ENCODE assay signal across 8 mouse cellular contexts in the genomic region with DNA sequence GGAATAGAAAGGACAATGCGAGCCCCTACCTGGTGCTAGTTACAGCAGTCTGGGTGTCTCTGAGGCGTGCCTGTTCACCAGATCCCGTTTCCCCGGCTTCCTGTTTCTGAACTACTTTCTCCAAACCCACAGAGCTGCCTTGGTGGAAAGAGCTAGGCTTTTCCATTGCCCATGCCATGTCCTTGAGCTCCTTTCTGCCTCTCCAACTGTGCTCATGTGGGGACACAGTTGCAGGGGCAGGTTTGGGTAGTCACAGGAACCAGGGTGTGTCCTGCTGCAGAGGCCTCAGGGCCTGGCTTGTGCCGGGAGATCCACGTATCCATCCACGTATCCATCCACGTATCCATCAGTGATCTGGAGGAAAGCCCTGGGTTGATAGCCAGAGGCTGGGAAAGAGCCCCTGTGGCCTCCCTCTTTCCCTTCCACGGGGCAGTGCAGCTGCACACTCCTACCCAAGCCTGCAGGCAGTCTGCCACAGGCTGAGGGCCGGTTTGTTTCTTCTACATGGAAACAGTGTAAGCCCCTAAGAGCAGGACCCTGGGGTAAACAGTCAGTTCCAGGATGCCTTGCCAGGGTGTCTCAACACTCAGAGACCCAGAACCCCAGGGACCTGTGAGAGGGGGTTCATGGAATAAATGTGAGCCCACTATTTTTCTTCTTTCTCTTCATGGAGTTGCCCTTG. TPM values are rescaled to one million over a fixed set of nuclear protein-coding genes. Genes with fewer than 3 reads are reported as not detected.
DNase-seq lines count a peak whose midpoint lies in the region; ATAC-seq lines count a peak whose summit lies in the region.

No protein-coding gene starts in this region.

- H3K36me3 ChIP-seq in forebrain, embryonic 13.5 days (ENCODE audit: poor library complexity, severe bottlenecking) = no peaks in the 10 kb centered on the region
- 0 out of 2 replicates have a peak, but pooled peaks cover 6% of the 10 kb centered on the region for H3K36me3 ChIP-seq in forebrain, embryonic 14.5 days (ENCODE audit: control insufficient read depth, insufficient read depth, low read length)
- H3K36me3 ChIP-seq in lung, embryonic 15.5 days = no peaks in the 10 kb centered on the region
- H3K36me3 ChIP-seq in embryonic facial prominence, embryonic 14.5 days (ENCODE audit: control insufficient read depth, insufficient read depth, low read length) = peaks cover 3% of the 10 kb centered on the region; the same call in 1 of the 2 replicates
- H3K36me3 ChIP-seq in limb, embryonic 15.5 days = no peaks in the 10 kb centered on the region

- H3K27ac ChIP-seq in forebrain, embryonic 13.5 days = peak overlapping the region; percentile 10; the same call in 1 of the 2 replicates
- no peak overlapping the region for H3K27ac ChIP-seq in forebrain, embryonic 14.5 days (ENCODE audit: low read depth, low read length)
- peak overlapping the region; percentile 80 for H3K27ac ChIP-seq in lung, embryonic 15.5 days
- peak overlapping the region; percentile 72 for H3K27ac ChIP-seq in embryonic facial prominence, embryonic 14.5 days (replicated peaks; ENCODE audit: low read depth, low read length)
- H3K27ac ChIP-seq in limb, embryonic 15.5 days = peak overlapping the region; percentile 83

- peaks cover 6% of the 10 kb centered on the region; the same call in 1 of the 2 replicates for H3K27me3 ChIP-seq in forebrain, embryonic 13.5 days
- no peaks in the 10 kb centered on the region for H3K27me3 ChIP-seq in forebrain, embryonic 14.5 days (replicated peaks; ENCODE audit: control insufficient read depth, insufficient read depth, low read length)
- no peaks in the 10 kb centered on the region; the same call in 1 of the 2 replicates for H3K27me3 ChIP-seq in lung, embryonic 15.5 days
- no peaks in the 10 kb centered on the region for H3K27me3 ChIP-seq in embryonic facial prominence, embryonic 14.5 days (replicated peaks; ENCODE audit: control insufficient read depth, insufficient read depth, low read length)
- H3K27me3 ChIP-seq in limb, embryonic 15.5 days = peaks cover 3% of the 10 kb centered on the region; the same call in 1 of the 2 replicates

- no peaks in the 10 kb centered on the region for H3K9me3 ChIP-seq in forebrain, embryonic 13.5 days (replicated peaks)
- no peaks in the 10 kb centered on the region for H3K9me3 ChIP-seq in forebrain, embryonic 14.5 days (replicated peaks; ENCODE audit: control insufficient read depth, low read length)
- no peaks in the 10 kb centered on the region for H3K9me3 ChIP-seq in lung, embryonic 15.5 days
- no peaks in the 10 kb centered on the region for H3K9me3 ChIP-seq in embryonic facial prominence, embryonic 14.5 days (ENCODE audit: control insufficient read depth, low read length)
- H3K9me3 ChIP-seq in limb, embryonic 15.5 days = no peaks in the 10 kb centered on the region

- H3K9ac ChIP-seq in forebrain, embryonic 13.5 days = no peak overlapping the region; the same call in 1 of the 2 replicates
- no peak overlapping the region; the same call in 1 of the 2 replicates for H3K9ac ChIP-seq in forebrain, embryonic 14.5 days (ENCODE audit: low read length)
- 0 out of 2 replicates have a peak overlapping the region, but pooled peaks have one; percentile 10 for H3K9ac ChIP-seq in lung, embryonic 15.5 days
- 0 out of 2 replicates have a peak overlapping the region, but pooled peaks have one; percentile 28 for H3K9ac ChIP-seq in embryonic facial prominence, embryonic 14.5 days (ENCODE audit: low read depth, low read length)
- no peak overlapping the region for H3K9ac ChIP-seq in limb, embryonic 15.5 days

- ATAC-seq in forebrain, embryonic 13.5 days = no peak
- no peak for ATAC-seq in forebrain, embryonic 14.5 days
- no peak for ATAC-seq in lung, embryonic 15.5 days (ENCODE audit: borderline replicate concordance, extremely low read depth, low FRiP score, low TSS enrichment)
- ATAC-seq in embryonic facial prominence, embryonic 14.5 days (ENCODE audit: low read depth) = no peak
- no peak for ATAC-seq in limb, embryonic 15.5 days (ENCODE audit: insufficient number of reproducible peaks, low FRiP score, low TSS enrichment, low read depth)

- WGBS in forebrain, embryonic 13.5 days = 80% methylated on average over 10 of the region's 10 CpGs
- 71% methylated on average over 10 of the region's 10 CpGs for WGBS in forebrain, embryonic 14.5 days
- WGBS in lung, embryonic 15.5 days = 61% methylated on average over 10 of the region's 10 CpGs
- WGBS in embryonic facial prominence, embryonic 14.5 days = 50% methylated on average over 10 of the region's 10 CpGs
- 34% methylated on average over 10 of the region's 10 CpGs for WGBS in limb, embryonic 15.5 days

- peaks cover 56% of the 10 kb centered on the region for H3K4me1 ChIP-seq in forebrain, embryonic 13.5 days
- H3K4me1 ChIP-seq in forebrain, embryonic 14.5 days (ENCODE audit: control insufficient read depth, insufficient read depth, low read length) = peaks cover 27% of the 10 kb centered on the region
- peaks cover 47% of the 10 kb centered on the region for H3K4me1 ChIP-seq in lung, embryonic 15.5 days
- peaks cover 37% of the 10 kb centered on the region for H3K4me1 ChIP-seq in embryonic facial prominence, embryonic 14.5 days (ENCODE audit: control insufficient read depth, insufficient read depth, low read length)
- peaks cover 49% of the 10 kb centered on the region for H3K4me1 ChIP-seq in limb, embryonic 15.5 days

- H3K4me3 ChIP-seq in forebrain, embryonic 13.5 days = no peak overlapping the region
- no peak overlapping the region for H3K4me3 ChIP-seq in forebrain, embryonic 14.5 days (ENCODE audit: low read depth, low read length)
- no peak overlapping the region for H3K4me3 ChIP-seq in lung, embryonic 15.5 days
- no peak overlapping the region for H3K4me3 ChIP-seq in embryonic facial prominence, embryonic 14.5 days (ENCODE audit: low read depth, low read length)
- H3K4me3 ChIP-seq in limb, embryonic 15.5 days = no peak overlapping the region

- H3K4me2 ChIP-seq in forebrain, embryonic 13.5 days = no peak overlapping the region
- no peak overlapping the region for H3K4me2 ChIP-seq in forebrain, embryonic 14.5 days (ENCODE audit: low read length)
- no peak overlapping the region for H3K4me2 ChIP-seq in lung, embryonic 15.5 days
- H3K4me2 ChIP-seq in embryonic facial prominence, embryonic 14.5 days (ENCODE audit: low read depth, low read length) = 0 out of 2 replicates have a peak overlapping the region, but pooled peaks have one; percentile 11
- H3K4me2 ChIP-seq in limb, embryonic 15.5 days = peak overlapping the region; percentile 2; the same call in 1 of the 2 replicates

- no peak for DNase-seq in forebrain, embryonic 14.5 days (ENCODE audit: low spot score)
- no peak for DNase-seq in lung, postnatal 25 days (ENCODE audit: low spot score)
- no peak for DNase-seq in embryonic facial prominence, embryonic 14.5 days (ENCODE audit: low spot score)
- no peak for DNase-seq in layer of hippocampus, postnatal 36 days
- DNase-seq in cerebellum, adult 8-10 months = no peak

RNA-seq across cellular contexts. Expression of a gene that starts 38.4 kb away (rescaled TPM):
- 70.4 and 70.9 TPM in 2 replicates for polyA plus RNA-seq in forebrain, embryonic 13.5 days (2015; fragmentation: Nextera tagmentation; extraction: Ambion mirVana)
- 75.5 and 80.8 TPM in 2 replicates for polyA plus RNA-seq in forebrain, embryonic 14.5 days (2014; fragmentation: Nextera tagmentation; extraction: Ambion mirVana)
- 57.4 and 59.4 TPM in 2 replicates for polyA plus RNA-seq in lung, embryonic 15.5 days (2015; fragmentation: Nextera tagmentation; extraction: Ambion mirVana)
- 55.6 and 59.4 TPM in 2 replicates for polyA plus RNA-seq in embryonic facial prominence, embryonic 14.5 days (2014; fragmentation: Nextera tagmentation; extraction: Ambion mirVana)
- 52.4 and 53.0 TPM in 2 replicates for polyA plus RNA-seq in limb, embryonic 15.5 days (2015; fragmentation: Nextera tagmentation; extraction: Ambion mirVana)
- 10 to 100 TPM; 67.6 to 78.7 TPM for total RNA-seq in layer of hippocampus, postnatal 36 days (2021)

Comparison
In these comparisons a context has a peak if more than half of its experiments do, and no peak if none do; other contexts are left out.
1. H3K4me2 ChIP-seq: peak in embryonic facial prominence, embryonic 14.5 days (single experiment) and limb, embryonic 15.5 days (single experiment); none in forebrain, embryonic 13.5 days (single experiment), forebrain, embryonic 14.5 days (single experiment) and lung, embryonic 15.5 days (single experiment).
2. H3K9ac ChIP-seq: peak in lung, embryonic 15.5 days (single experiment) and embryonic facial prominence, embryonic 14.5 days (single experiment); none in forebrain, embryonic 13.5 days (single experiment), forebrain, embryonic 14.5 days (single experiment) and limb, embryonic 15.5 days (single experiment).